Comparison of ENCODE assay signal across 18 mouse cellular contexts in the genomic region with DNA sequence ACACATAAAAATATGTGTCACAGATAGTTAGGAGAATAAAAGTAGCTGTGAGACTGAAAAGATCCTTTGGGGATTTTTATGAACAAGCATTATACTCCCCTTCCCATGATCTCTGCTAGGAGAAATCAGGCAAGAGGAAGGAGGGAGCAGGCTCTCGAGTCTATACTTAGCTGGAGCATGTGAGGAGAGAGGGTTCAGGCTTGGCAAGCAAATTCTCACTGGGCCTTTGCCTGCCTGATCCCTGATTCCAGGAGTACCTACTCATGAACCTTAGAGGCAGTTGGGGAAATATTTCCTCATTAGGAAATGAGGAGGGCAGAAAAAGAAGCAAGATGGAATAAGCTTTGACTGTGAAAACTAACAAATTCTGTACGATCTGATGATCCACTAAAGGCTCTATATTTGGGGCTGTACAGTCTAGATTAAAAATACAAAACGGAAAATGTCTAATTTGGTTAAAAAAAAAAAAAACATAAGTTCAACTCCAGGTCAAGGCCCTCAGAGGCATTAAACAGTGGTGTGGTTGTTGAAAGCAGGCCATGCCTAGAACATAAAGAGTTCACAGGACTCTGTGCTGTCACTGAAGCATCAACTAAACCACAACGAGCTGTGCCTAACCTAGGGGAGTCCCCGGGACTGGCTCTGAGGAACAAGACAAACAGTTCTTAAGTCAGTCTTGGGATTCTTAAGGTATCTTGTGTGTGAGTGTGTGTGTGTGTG.
A peak's percentile ranks its signal among the peaks of the same experiment; 100 is the strongest.
DNase-seq lines count a peak whose midpoint lies in the region; ATAC-seq lines count a peak whose summit lies in the region.
"Had no signal": no experiment of that assay in that cellular context is flagged by ENCODE, and none has a peak within 500 bp of the region (broad histone marks: within the 10 kb centered on the region; RNA-seq: fewer than 3 reads in every experiment).

No protein-coding gene starts in this region.

- WGBS in forebrain, embryonic 13.5 days: 85% methylated on average over 5 of the region's 5 CpGs
- 55% methylated on average over 5 of the region's 5 CpGs for WGBS in kidney, embryonic 15.5 days

- H3K4me2 ChIP-seq in forebrain, embryonic 13.5 days: no peak overlapping the region
- H3K4me2 ChIP-seq in kidney, embryonic 15.5 days: no peak overlapping the region
- H3K4me2 ChIP-seq: liver, embryonic 11.5 days; lung, embryonic 15.5 days; midbrain, embryonic 13.5 days had no signal

- no peak overlapping the region for H3K4me3 ChIP-seq in forebrain, embryonic 13.5 days
- H3K4me3 ChIP-seq in kidney, embryonic 15.5 days (replicated peaks): no peak overlapping the region
- H3K4me3 ChIP-seq: hindbrain, embryonic 10.5 days; layer of hippocampus, adult 2 months; limb, embryonic 10.5 days; lung, embryonic 15.5 days; midbrain, embryonic 13.5 days; myocyte had no signal

- peaks cover 32% of the 10 kb centered on the region for H3K36me3 ChIP-seq in forebrain, embryonic 13.5 days (ENCODE audit: poor library complexity, severe bottlenecking)
- peaks cover 60% of the 10 kb centered on the region for H3K36me3 ChIP-seq in kidney, embryonic 15.5 days

- H3K4me1 ChIP-seq in forebrain, embryonic 13.5 days: 0 out of 2 replicates have a peak, but pooled peaks cover under 1% of the 10 kb centered on the region
- H3K4me1 ChIP-seq in kidney, embryonic 15.5 days: peaks cover 17% of the 10 kb centered on the region
- H3K4me1 ChIP-seq: lung, embryonic 15.5 days; midbrain, embryonic 13.5 days had no signal

- H3K9ac ChIP-seq in forebrain, embryonic 13.5 days: no peak overlapping the region
- no peak overlapping the region for H3K9ac ChIP-seq in kidney, embryonic 15.5 days
- H3K9ac ChIP-seq: lung, embryonic 15.5 days; midbrain, embryonic 13.5 days had no signal

- peak; percentile 96 for ATAC-seq in inflammation-experienced regulatory T-cells, adult 6 months
- no peak for ATAC-seq in forebrain, embryonic 13.5 days
- no peak for ATAC-seq in kidney, embryonic 15.5 days (replicated peaks; ENCODE audit: low FRiP score)
- ATAC-seq: midbrain, embryonic 13.5 days; Patski had no signal

- no peak overlapping the region for H3K27ac ChIP-seq in forebrain, embryonic 13.5 days
- no peak overlapping the region for H3K27ac ChIP-seq in kidney, embryonic 15.5 days
- H3K27ac ChIP-seq: hindbrain, embryonic 10.5 days; layer of hippocampus, adult 2 months; limb, embryonic 10.5 days; lung, embryonic 15.5 days; macrophage; midbrain, embryonic 13.5 days had no signal

- no peaks in the 10 kb centered on the region for H3K9me3 ChIP-seq in forebrain, embryonic 13.5 days (replicated peaks)
- no peaks in the 10 kb centered on the region for H3K9me3 ChIP-seq in kidney, embryonic 15.5 days (replicated peaks)
- H3K9me3 ChIP-seq: hindbrain, embryonic 10.5 days; limb, embryonic 10.5 days; lung, embryonic 15.5 days; midbrain, embryonic 13.5 days had no signal

- H3K27me3 ChIP-seq in forebrain, embryonic 13.5 days: no peaks in the 10 kb centered on the region
- no peaks in the 10 kb centered on the region for H3K27me3 ChIP-seq in kidney, embryonic 15.5 days
- H3K27me3 ChIP-seq: lung, embryonic 15.5 days; midbrain, embryonic 13.5 days; Patski had no signal

- peak; percentile 64 for DNase-seq in spleen, postnatal 36 days (ENCODE audit: low spot score in 2 of 2)
- DNase-seq in spleen, postnatal 14 days (ENCODE audit: low spot score in 2 of 2): no peak
- peak; percentile 9 to 36 for DNase-seq in CD8-positive naive resting alpha-beta T cell, adult 2 months (ENCODE audit: low read depth in 2 of 2, low spot score in 2 of 2)
- DNase-seq in kidney, postnatal 14 days: no peak
- DNase-seq: cerebellum, postnatal 10 days; thymus, adult 2 months had no signal

Comparison
In these comparisons a context has a peak if more than half of its experiments do, and no peak if none do; other contexts are left out.
1. DNase-seq: peak in spleen, postnatal 36 days (2 of 2) and CD8-positive naive resting alpha-beta T cell, adult 2 months (2 of 2); none in spleen, postnatal 14 days (0 of 2) and kidney, postnatal 14 days (single experiment).